Mouse (Mus musculus) kidney, embryonic 14.5 days (tissue): ENCODE results near the gene Ece2. TPM values are rescaled to one million over a fixed set of nuclear protein-coding genes. Genes with fewer than 3 reads are reported as not detected.

ENCODE experiments used
- ATAC-seq: fragments of 200-750 bp; cut with Nextera tagmentation; 2 replicates; pipeline ENCODE4 v1.8.0; 2017; ENCODE audit warnings: moderate number of reproducible peaks, mild to moderate bottlenecking, moderate TSS enrichment, moderate library complexity; ENCODE audit not compliant: low FRiP score, low TSS enrichment
- H3K27ac ChIP-seq: fragments of 300-500 bp; sonication (generic); 2 replicates; pipeline ENCODE4 v1.5.1; 2014; ENCODE audit warnings: low read depth, mild to moderate bottlenecking, low read length, moderate library complexity, mixed read lengths
- H3K27me3 ChIP-seq: fragments of 300-500 bp; sonication (generic); 2 replicates; pipeline ENCODE4 v1.6.1; 2014; ENCODE audit warnings: mild to moderate bottlenecking, low read length; ENCODE audit not compliant: control insufficient read depth, insufficient read depth
- H3K36me3 ChIP-seq: fragments of 300-500 bp; sonication (generic); 2 replicates; pipeline ENCODE4 v1.6.1; 2014; ENCODE audit warnings: low read length, mixed read lengths; ENCODE audit not compliant: control insufficient read depth, insufficient read depth
- H3K4me1 ChIP-seq: fragments of 300-500 bp; sonication (generic); 2 replicates; pipeline ENCODE4 v1.6.1; 2014; ENCODE audit warnings: low read length, mixed read lengths; ENCODE audit not compliant: control insufficient read depth, insufficient read depth
- H3K4me2 ChIP-seq: fragments of 300-500 bp; sonication (generic); replicated peaks from 2 replicates; pipeline ENCODE4 v1.6.1; 2014; ENCODE audit warnings: low read depth, mild to moderate bottlenecking, low read length
- H3K4me3 ChIP-seq: fragments of 300-500 bp; sonication (generic); 2 replicates; pipeline ENCODE4 v1.5.1; 2014; ENCODE audit warnings: mild to moderate bottlenecking, low read length
- H3K9ac ChIP-seq: fragments of 300-500 bp; sonication (generic); 2 replicates; pipeline ENCODE4 v1.6.1; 2014; ENCODE audit warnings: low read depth, mild to moderate bottlenecking, low read length, moderate library complexity
- H3K9me3 ChIP-seq: fragments of 300-500 bp; sonication (generic); 2 replicates; pipeline ENCODE4 v1.6.1; 2016; ENCODE audit warnings: low read length; ENCODE audit not compliant: control insufficient read depth
- WGBS: fragments of 180-500 bp; shearing (Covaris S2); extraction: QIAGEN DNeasy Blood & Tissue Kit; methylation state at CpG from one replicate; pipeline ENCODE4 v1.1.7; 2014; 5-methylcytosine and 5-hydroxymethylcytosine counted together
- polyA plus RNA-seq: library from polyadenylated mRNA; unstranded; fragments of >200 nt; fragmentation: Nextera tagmentation; extraction: Ambion mirVana; gene quantifications from 2 replicates; pipeline ENCODE4 v1.2.1, GENCODE M21; 2014

Gene Ece2
- polyA plus RNA-seq, 1 experiment from 2014 or later = 3.1 TPM

- Histone ChIP-seq H3K4me2 (no peak overlapping the region), H3K36me3 (no peaks in the 10 kb centered on the region), H3K27ac (no peak overlapping the region), H3K4me3 (no peak overlapping the region), H3K27me3 (peaks cover 21% of the 10 kb centered on the region), H3K9me3 (no peaks in the 10 kb centered on the region), H3K4me1 (no peaks in the 10 kb centered on the region), H3K9ac (no peak overlapping the region)
- no peak for ATAC-seq
- WGBS = 50% methylated on average over 7 of the region's 7 CpGs
Observed at GRCm38 (mm10) chr16:20596687-20597441, 32.8 kb upstream of the Ece2 start.

DNA sequence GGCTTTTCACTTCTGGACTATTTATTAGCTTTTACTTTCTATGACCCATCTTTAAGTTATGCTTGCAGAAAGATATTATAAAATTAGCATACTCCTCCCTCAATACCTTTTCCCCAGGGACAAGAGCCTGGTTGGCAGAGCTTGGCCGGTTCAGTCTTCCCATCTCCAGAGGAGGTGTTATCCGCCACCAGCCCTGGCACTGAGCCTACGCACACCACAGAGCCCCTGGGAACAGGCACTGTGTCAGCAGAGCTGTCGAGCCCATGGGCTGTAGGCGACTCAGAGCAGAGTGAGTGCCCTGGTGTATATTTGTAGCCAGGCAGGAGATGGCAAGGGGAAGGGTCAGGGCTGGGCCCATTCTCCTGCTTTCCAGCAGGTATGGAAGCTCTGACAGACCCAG is 29.1 kb upstream of the Ece2 start:
- H3K36me3 ChIP-seq = peaks cover 17% of the 10 kb centered on the region; the same call in 1 of the 2 replicates
- no peak for ATAC-seq

DNA sequence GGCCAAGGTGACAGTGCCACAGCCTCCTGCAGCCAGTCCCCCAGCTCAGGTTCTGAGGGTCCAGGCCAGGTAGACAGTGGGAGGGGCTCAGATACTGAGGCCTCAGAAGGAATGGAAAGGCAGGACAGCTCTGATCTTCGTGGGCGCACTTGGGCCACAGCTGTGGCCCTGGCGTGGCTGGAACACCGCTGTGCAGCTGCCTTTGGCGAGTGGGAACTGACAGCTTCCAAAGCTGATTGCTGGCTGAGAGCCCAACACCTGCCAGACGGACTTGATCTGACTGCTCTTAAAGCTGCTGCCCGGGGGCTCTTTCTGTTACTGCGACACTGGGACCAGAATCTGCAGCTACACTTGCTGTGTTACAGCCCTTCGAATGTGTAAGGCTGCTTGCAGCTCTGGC is 24.9 kb upstream of the Ece2 start:
- Histone ChIP-seq H3K27me3 (no peaks in the 10 kb centered on the region), H3K27ac (no peak overlapping the region), H3K4me3 (no peak overlapping the region), H3K9me3 (no peaks in the 10 kb centered on the region), H3K4me1 (no peaks in the 10 kb centered on the region), H3K9ac (no peak overlapping the region), H3K4me2 (no peak overlapping the region), H3K36me3 (peaks cover 40% of the 10 kb centered on the region; the same call in 1 of the 2 replicates)
- WGBS = 84% methylated on average over 9 of the region's 9 CpGs
- no peak for ATAC-seq

More for the DNA sequence above, 29.1 kb upstream of the Ece2 start:
- Histone ChIP-seq H3K9ac (no peak overlapping the region), H3K9me3 (no peaks in the 10 kb centered on the region), H3K27ac (no peak overlapping the region), H3K4me1 (no peaks in the 10 kb centered on the region), H3K4me3 (no peak overlapping the region), H3K27me3 (no peaks in the 10 kb centered on the region), H3K4me2 (no peak overlapping the region)
- 82% methylated on average over 5 of the region's 5 CpGs for WGBS

- Histone ChIP-seq H3K9me3 (no peaks in the 10 kb centered on the region), H3K4me1 (peaks cover 5% of the 10 kb centered on the region; the same call in 1 of the 2 replicates), H3K36me3 (peaks cover 21% of the 10 kb centered on the region; the same call in 1 of the 2 replicates), H3K4me2 (peak overlapping the region; percentile 76), H3K27ac (peak overlapping the region; percentile 78), H3K27me3 (no peaks in the 10 kb centered on the region), H3K9ac (peak overlapping the region; percentile 84), H3K4me3 (peak overlapping the region; percentile 71)
- WGBS = under 1% methylated on average over 28 of the region's 28 CpGs
- peak; percentile 63 for ATAC-seq
Observed at GRCm38 (mm10) chr16:20610501-20611356, 18.9 kb upstream of the Ece2 start.

DNA sequence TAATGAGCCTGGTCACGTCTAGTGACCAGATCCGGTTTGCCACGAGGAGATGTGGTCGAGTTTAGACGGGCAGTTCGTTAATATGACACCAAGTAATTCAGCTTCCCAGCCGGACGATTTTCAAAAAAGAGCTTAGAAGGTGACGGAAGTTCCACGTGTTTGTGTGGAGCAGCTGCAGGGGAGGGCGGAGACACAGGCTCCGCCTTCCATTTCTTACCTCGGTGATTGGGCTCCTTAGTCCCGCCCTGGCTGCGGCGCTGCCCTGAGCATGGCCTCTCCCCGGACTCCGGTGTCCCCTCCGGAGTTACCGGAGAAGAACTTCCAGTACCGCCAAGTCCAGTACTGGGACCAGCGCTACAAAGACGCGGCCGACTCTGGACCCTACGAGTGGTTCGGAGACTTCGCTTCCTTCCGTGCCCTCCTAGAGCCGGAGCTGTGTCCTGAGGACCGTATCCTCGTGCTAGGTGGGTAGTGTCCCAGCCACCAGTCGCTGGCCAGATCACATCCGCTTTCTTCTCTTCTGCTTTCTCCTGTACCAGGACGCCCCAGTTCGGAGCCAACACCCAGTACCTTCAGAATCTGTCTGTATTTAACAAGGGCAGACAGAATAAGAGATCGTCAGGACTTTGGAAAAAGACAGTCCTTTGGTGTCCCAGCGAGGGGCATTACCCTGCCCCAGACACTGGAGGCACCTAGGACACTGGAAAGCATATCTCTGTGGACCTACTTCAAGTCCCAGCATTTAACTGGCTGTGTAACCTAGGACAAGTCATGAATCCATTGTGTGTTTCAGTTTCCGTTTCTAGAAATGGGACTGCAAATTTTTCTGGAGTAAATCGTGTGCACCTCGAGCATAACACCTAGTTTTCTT is 18.0 kb upstream of the Ece2 start, which contains the start of the genes Eef1akmt4, Gm49333 and Alg3:
TSS of gene Eef1akmt4 (plus strand) at position 237 of the 871 bp plus-strand sequence.
TSS of gene Gm49333 (plus strand) at position 254 of the 871 bp plus-strand sequence.
TSS of gene Alg3 (minus strand) at position 379 of the 871 bp plus-strand sequence.
- peak within 1 kb of the TSS; percentile 78 for H3K27ac ChIP-seq
- H3K4me3 ChIP-seq = peak within 1 kb of the TSS; percentile 71
- H3K9me3 ChIP-seq = no peaks in the 10 kb centered on the region
- H3K36me3 ChIP-seq = peaks cover 12% of the 10 kb centered on the region; the same call in 1 of the 2 replicates
- peak within 1 kb of the TSS; percentile 84 for H3K9ac ChIP-seq
- 2% methylated on average over 41 of the region's 41 CpGs for WGBS
- no peaks in the 10 kb centered on the region for H3K27me3 ChIP-seq
- ATAC-seq = peak; percentile 97
- peaks cover 5% of the 10 kb centered on the region; the same call in 1 of the 2 replicates for H3K4me1 ChIP-seq
- peak within 1 kb of the TSS; percentile 76 for H3K4me2 ChIP-seq

- Histone ChIP-seq H3K9ac (peak overlapping the region; percentile 34; the same call in 1 of the 2 replicates), H3K27ac (no peak overlapping the region), H3K9me3 (no peaks in the 10 kb centered on the region), H3K27me3 (peaks cover 29% of the 10 kb centered on the region), H3K4me1 (peaks cover 15% of the 10 kb centered on the region), H3K36me3 (no peaks in the 10 kb centered on the region), H3K4me2 (peak overlapping the region; percentile 81), H3K4me3 (peak overlapping the region; percentile 49)
- 3% methylated on average over 73 of the region's 83 CpGs for WGBS
- ATAC-seq = peak; percentile 51
Observed at GRCm38 (mm10) chr16:20619541-20620398, 9.9 kb upstream of the Ece2 start.

- Histone ChIP-seq H3K4me2 (peak overlapping the region; percentile 81), H3K9ac (no peak overlapping the region), H3K27me3 (peaks cover 29% of the 10 kb centered on the region), H3K36me3 (no peaks in the 10 kb centered on the region), H3K4me1 (peaks cover 15% of the 10 kb centered on the region), H3K9me3 (no peaks in the 10 kb centered on the region), H3K27ac (no peak overlapping the region), H3K4me3 (peak overlapping the region; percentile 49)
- WGBS = under 1% methylated on average over 9 of the region's 9 CpGs
- ATAC-seq = 0 out of 2 replicates have a peak, but pooled peaks have one; percentile 2
Observed at GRCm38 (mm10) chr16:20620399-20620735, 9.3 kb upstream of the Ece2 start.
